Mouse (Mus musculus) CH12.LX (cell line): ENCODE data around the gene Herc2. TPM values are rescaled to one million over a fixed set of nuclear protein-coding genes. Genes with fewer than 3 reads are reported as not detected.

ENCODE experiments used
- DNase-seq: peaks from one replicate; pipeline ENCODE4 v3.0.0-alpha.2; 2013; ENCODE audit errors: extremely low read depth
- H3K27ac ChIP-seq: 2 replicates; pipeline ENCODE4 v1.5.1; 2012; ENCODE audit warnings: low read depth, mild to moderate bottlenecking, control low read depth, moderate library complexity; ENCODE audit not compliant: insufficient read depth
- H3K27me3 ChIP-seq: replicated peaks from 2 replicates; pipeline ENCODE3; 2012; ENCODE audit warnings: inconsistent platforms
- H3K36me3 ChIP-seq, 2 experiments: replicated peaks in 1 of 2; 2 replicates each; pipeline versions ENCODE3 to v1.6.1; 2012; ENCODE audit warnings: inconsistent platforms in 1 of 2, low read length in 1 of 2, mild to moderate bottlenecking in 1 of 2, mixed read lengths in 1 of 2, moderate library complexity in 1 of 2; ENCODE audit not compliant: control insufficient read depth in 1 of 2, insufficient read depth in 1 of 2
- H3K4me1 ChIP-seq, 2 experiments: 2 replicates each; pipeline ENCODE4 v1.6.1; 2012; ENCODE audit warnings: inconsistent platforms in 1 of 2, moderate library complexity in 1 of 2; ENCODE audit not compliant: insufficient read depth in 2 of 2, control insufficient read depth in 1 of 2
- H3K4me2 ChIP-seq: 2 replicates; pipeline ENCODE4 v1.6.1; 2012; ENCODE audit warnings: low read depth, mild to moderate bottlenecking, control low read depth; ENCODE audit not compliant: poor library complexity, insufficient read depth, severe bottlenecking
- H3K4me3 ChIP-seq, 3 experiments: fragments of 150-350 bp in 1 of 3; sonication (generic) in 1 of 3; replicated peaks in 1 of 3; 2 replicates each; pipeline versions ENCODE3 to v1.5.1; 2011 to 2012; ENCODE audit warnings: low read depth in 2 of 3, low read length in 2 of 3, mild to moderate bottlenecking in 2 of 3, moderate library complexity in 2 of 3, control low read depth in 1 of 3, improper control_type of control experiment in 1 of 3, inconsistent platforms in 1 of 3, mixed read lengths in 1 of 3; ENCODE audit not compliant: poor library complexity in 1 of 3
- H3K79me2 ChIP-seq: replicated peaks from 2 replicates; pipeline ENCODE4 v1.6.1; 2012; ENCODE audit warnings: mild to moderate bottlenecking, moderate library complexity; ENCODE audit not compliant: control insufficient read depth, poor library complexity, insufficient read depth, severe bottlenecking; ENCODE audit errors: extremely low read depth
- H3K9ac ChIP-seq: 2 replicates; pipeline ENCODE4 v1.6.1; 2012; ENCODE audit warnings: low read depth, mild to moderate bottlenecking, control low read depth, moderate library complexity; ENCODE audit not compliant: insufficient read depth
- H3K9me3 ChIP-seq: replicated peaks from 2 replicates; pipeline ENCODE3; 2012; ENCODE audit warnings: low read length, inconsistent platforms, mixed read lengths
- BHLHE40 ChIP-seq: IDR thresholded peaks from 2 replicates; pipeline ENCODE4 v1.6.1; 2011; ENCODE audit warnings: mild to moderate bottlenecking, low read depth, low read length, improper control_type of control experiment
- CHD2 ChIP-seq: IDR thresholded peaks from 2 replicates; pipeline ENCODE4 v1.6.1; 2011; ENCODE audit warnings: low read length, improper control_type of control experiment
- CTCF ChIP-seq, 2 experiments: IDR thresholded peaks in 1 of 2; conservative IDR thresholded peaks in 1 of 2; 2 replicates each; pipeline ENCODE4 v1.5.1; 2011 to 2012; ENCODE audit warnings: low read depth in 2 of 2, low read length in 2 of 2, improper control_type of control experiment in 1 of 2, inconsistent platforms in 1 of 2, mild to moderate bottlenecking in 1 of 2, moderate library complexity in 1 of 2
- E2F4 ChIP-seq: IDR thresholded peaks from 2 replicates; pipeline ENCODE4 v1.6.1; 2011; ENCODE audit warnings: low read depth, low read length, improper control_type of control experiment; ENCODE audit not compliant: insufficient replicate concordance
- ELF1 ChIP-seq: IDR thresholded peaks from 2 replicates; pipeline ENCODE4 v1.6.1; 2014; ENCODE audit warnings: low read depth, mild to moderate bottlenecking, inconsistent platforms, low read length, improper control_type of control experiment
- EP300 ChIP-seq: IDR thresholded peaks from 2 replicates; pipeline ENCODE4 v1.6.1; 2011; ENCODE audit warnings: low read length, improper control_type of control experiment
- GABPA ChIP-seq: IDR thresholded peaks from 2 replicates; pipeline ENCODE4 v1.6.1; 2012; ENCODE audit warnings: low read depth, low read length, improper control_type of control experiment, inconsistent platforms; ENCODE audit not compliant: insufficient replicate concordance
- JUN ChIP-seq: IDR thresholded peaks from 2 replicates; pipeline ENCODE4 v1.6.1; 2011; ENCODE audit warnings: low read depth, mild to moderate bottlenecking, low read length, improper control_type of control experiment, moderate library complexity; ENCODE audit not compliant: insufficient read depth
- JUND ChIP-seq: conservative IDR thresholded peaks from 2 replicates; pipeline ENCODE4 v1.6.1; 2011; ENCODE audit warnings: low read depth, low read length, improper control_type of control experiment
- KAT2A ChIP-seq: IDR thresholded peaks from 2 replicates; pipeline ENCODE4 v1.6.1; 2012; ENCODE audit warnings: low read length, improper control_type of control experiment, inconsistent platforms; ENCODE audit not compliant: insufficient replicate concordance
- MAFK ChIP-seq: IDR thresholded peaks from 2 replicates; pipeline ENCODE4 v1.6.1; 2011; ENCODE audit warnings: low read length, improper control_type of control experiment; ENCODE audit not compliant: insufficient replicate concordance
- MAZ ChIP-seq: IDR thresholded peaks from 2 replicates; pipeline ENCODE4 v1.6.1; 2012; ENCODE audit warnings: low read depth, mild to moderate bottlenecking, inconsistent platforms, low read length, improper control_type of control experiment, moderate library complexity
- MEF2A ChIP-seq: IDR thresholded peaks from 2 replicates; pipeline ENCODE4 v1.6.1; 2014; ENCODE audit warnings: low read depth, mild to moderate bottlenecking, inconsistent platforms, low read length, improper control_type of control experiment, borderline replicate concordance
- MYC ChIP-seq: IDR thresholded peaks from 2 replicates; pipeline ENCODE4 v1.6.1; 2011; ENCODE audit warnings: low read depth, mild to moderate bottlenecking, improper control_type of control experiment, low read length
- NRF1 ChIP-seq: IDR thresholded peaks from 2 replicates; pipeline ENCODE4 v1.6.1; 2014; ENCODE audit warnings: low read depth, mild to moderate bottlenecking, inconsistent platforms, low read length, improper control_type of control experiment, moderate library complexity
- PAX5 ChIP-seq: IDR thresholded peaks from 2 replicates; pipeline ENCODE4 v1.6.1; 2012; ENCODE audit warnings: low read length, inconsistent platforms, mixed read lengths
- RAD21 ChIP-seq: IDR thresholded peaks from 2 replicates; pipeline ENCODE4 v1.6.1; 2011; ENCODE audit warnings: low read depth, mild to moderate bottlenecking, low read length, improper control_type of control experiment, moderate library complexity
- SIN3A ChIP-seq: IDR thresholded peaks from 2 replicates; pipeline ENCODE4 v1.6.1; 2012; ENCODE audit warnings: low read length, improper control_type of control experiment, inconsistent platforms
- TCF12 ChIP-seq: IDR thresholded peaks from 2 replicates; pipeline ENCODE4 v1.6.1; 2014; ENCODE audit warnings: low read depth, mild to moderate bottlenecking, inconsistent platforms, low read length, improper control_type of control experiment
- USF1 ChIP-seq: IDR thresholded peaks from 2 replicates; pipeline ENCODE4 v1.6.1; 2014; ENCODE audit warnings: low read depth, mild to moderate bottlenecking, inconsistent platforms, low read length, improper control_type of control experiment
- USF2 ChIP-seq: conservative IDR thresholded peaks from 2 replicates; pipeline ENCODE4 v1.6.1; 2011; ENCODE audit warnings: low read depth, low read length, improper control_type of control experiment
- ZC3H11A ChIP-seq: IDR thresholded peaks from 2 replicates; pipeline ENCODE4 v1.6.1; 2012; ENCODE audit warnings: low read depth, mild to moderate bottlenecking, inconsistent platforms, low read length, improper control_type of control experiment
- ZNF384 ChIP-seq: IDR thresholded peaks from 2 replicates; pipeline ENCODE4 v1.6.1; 2012; ENCODE audit warnings: low read depth, low read length, improper control_type of control experiment, inconsistent platforms
- dilution Hi-C: fragments of 300-500 bp; cut with MboI; formaldehyde crosslinking; loops from 2 replicates; pipeline ENCODE4 v1.14.3; 2020; ENCODE audit warnings: low sequenced_read_pairs; ENCODE audit not compliant: extremely low pct_unique_long_range_greater_than_20kb, extremely low pct_ligation_motif_present
- in situ Hi-C: fragments of 300-500 bp; cut with MboI; formaldehyde crosslinking; loops from 3 replicates; pipeline ENCODE4 v1.14.3; 2019; ENCODE audit warnings: low sequenced_read_pairs, low pct_ligation_motif_present, low pct_unique_long_range_greater_than_20kb, mixed read lengths
- polyA plus RNA-seq: library from polyadenylated mRNA; unstranded; fragments of >175 nt; gene quantifications from 2 replicates; pipeline ENCODE4 v1.2.1, GENCODE M21; 2012; ENCODE audit warnings: low read depth; ENCODE audit not compliant: insufficient read length
- total RNA-seq, 2 experiments: library from RNA; depleted of rRNA; stranded (reverse); fragments of 300-350 nt in 1 of 2; fragments of >200 nt in 1 of 2; gene quantifications; 2 replicates each; pipeline ENCODE4 v1.2.3; 2012 to 2014

Gene Herc2
- total and polyA plus RNA-seq, 3 experiments: 9.7 to 27.6 (median 18.2) TPM

GRCm38 (mm10) chr7:56201483-56202218, 151.7 kb downstream of the Herc2 start (continued):
- TF ChIP-seq SIN3A (0 out of 2 replicates have a peak, but pooled peaks have one; percentile 29), USF2 (no peak), BHLHE40 (peak; percentile 25; the same call in 1 of the 2 replicates), TCF12 (peak; percentile 66), E2F4 (no peak), ZNF384 (no peak), JUND (no peak), USF1 (no peak), MYC (no peak)

GRCm38 (mm10) chr7:56202843-56203242, 152.8 kb downstream of the Herc2 start:
- dilution Hi-C loops (no loop called here), in situ Hi-C loops (no loop called here)
- peaks cover 35 to 63% of the 10 kb centered on the region in 2 experiments for H3K36me3 ChIP-seq

GRCm38 (mm10) chr7:56203286-56203685, 153.3 kb downstream of the Herc2 start:
- DNase-seq: no peak
- no peaks in the 10 kb centered on the region for H3K79me2 ChIP-seq
- no peak overlapping the region for H3K9ac ChIP-seq
- H3K4me2 ChIP-seq: no peak overlapping the region
- TF ChIP-seq MAZ (no peak), E2F4 (no peak), CHD2 (no peak), EP300 (no peak), CTCF (conservative IDR thresholded peaks at IDR 0.05 in 1 of 2, IDR thresholded peaks at IDR 0.05 in 1 of 2; ENCODE audit: low read depth in 2 of 2, low read length in 2 of 2) (no peak), USF2 (no peak), JUND (no peak), NRF1 (no peak), ZC3H11A (no peak), KAT2A (no peak), PAX5 (no peak), USF1 (no peak), ELF1 (no peak)
- TF ChIP-seq, all 38 proteins: peak for 0
- Histone ChIP-seq H3K4me1 (peaks cover 18 to 50% of the 10 kb centered on the region in 2 experiments), H3K27ac (no peak overlapping the region), H3K27me3 (no peaks in the 10 kb centered on the region), H3K36me3 (peaks cover 31 to 60% of the 10 kb centered on the region in 2 experiments), H3K4me3 (no peak overlapping the region), H3K9me3 (no peaks in the 10 kb centered on the region)
- dilution Hi-C loops: no loop called here
- in situ Hi-C loops: no loop called here

More at GRCm38 (mm10) chr7:56202843-56203242, 152.8 kb downstream of the Herc2 start:
- Histone ChIP-seq H3K27ac (no peak overlapping the region), H3K4me3 (no peak overlapping the region), H3K9me3 (no peaks in the 10 kb centered on the region), H3K27me3 (no peaks in the 10 kb centered on the region), H3K4me2 (no peak overlapping the region), H3K4me1 (peaks cover 18 to 54% of the 10 kb centered on the region in 2 experiments)
- no peak for TF ChIP-seq RAD21
- no peak for TF ChIP-seq MAFK
- no peak for TF ChIP-seq KAT2A
- TF ChIP-seq JUN: no peak
- no peak for TF ChIP-seq MYC
- no peak for TF ChIP-seq MEF2A
- no peak for TF ChIP-seq ZC3H11A
- TF ChIP-seq CHD2: no peak
- TF ChIP-seq GABPA: no peak
- TF ChIP-seq ELF1: no peak
- no peak for TF ChIP-seq E2F4
- TF ChIP-seq, all 38 proteins: peak for 0
- no peak overlapping the region for H3K9ac ChIP-seq
- DNase-seq: no peak
- H3K79me2 ChIP-seq: no peaks in the 10 kb centered on the region
